Mouse (Mus musculus): ENCODE results near the gene Ube2v1.

GRCm38 (mm10) chr2:167657973-167658372, 26.1 kb upstream of the Ube2v1 start:
- no peak for TF ChIP-seq CTCF (IDR thresholded peaks at IDR 0.05; ENCODE audit: low read depth)
- no peak for TF ChIP-seq EP300 (IDR thresholded peaks at IDR 0.05; ENCODE audit: low read depth)
